Mouse (Mus musculus): ENCODE measurements around the gene Ikzf2.
A peak's percentile ranks its signal among the peaks of the same experiment; 100 is the strongest.

Gene Ikzf2

DNA sequence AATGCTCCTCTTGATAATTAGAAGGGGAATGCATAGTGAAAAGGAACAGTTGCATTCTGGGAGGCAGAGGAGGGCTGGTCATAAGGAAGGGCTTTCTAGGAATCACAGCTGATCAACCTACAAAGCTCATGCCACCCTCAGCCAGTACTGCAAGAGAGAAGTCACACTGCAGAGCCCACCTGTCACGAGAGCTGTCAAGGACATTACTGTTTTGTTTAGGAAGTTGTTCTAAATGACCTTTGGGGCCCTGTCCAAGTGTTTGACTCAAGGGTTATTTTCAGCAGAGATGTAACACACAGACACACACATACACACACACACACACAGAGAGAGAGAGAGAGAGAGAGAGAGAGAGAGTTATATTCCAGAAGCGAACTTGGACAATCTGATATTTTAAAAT is 27.3 kb downstream of the Ikzf2 start:
- no peak for DNase-seq (ENCODE audit: low spot score)

DNA sequence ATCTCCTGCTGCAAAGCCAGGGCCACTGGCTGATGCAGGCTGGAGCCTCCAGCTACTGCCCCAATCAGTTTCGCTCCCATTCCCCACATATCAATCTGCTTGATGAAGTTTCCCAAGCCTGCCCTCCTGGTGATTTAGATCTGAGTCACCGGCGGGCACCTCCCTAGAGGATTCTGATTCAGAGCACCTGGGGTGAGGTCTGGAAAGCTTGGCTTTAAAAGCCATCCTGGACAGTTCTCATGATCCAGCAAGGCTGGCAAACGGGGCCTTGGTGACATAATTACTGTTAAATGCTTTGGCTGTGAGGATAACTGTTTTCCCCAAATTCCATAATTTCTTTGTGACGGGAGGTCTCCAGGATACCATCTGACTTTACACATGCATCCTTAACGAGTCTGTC is 29.0 kb downstream of the Ikzf2 start:
- DNase-seq (ENCODE audit: low spot score), result no peak

DNA sequence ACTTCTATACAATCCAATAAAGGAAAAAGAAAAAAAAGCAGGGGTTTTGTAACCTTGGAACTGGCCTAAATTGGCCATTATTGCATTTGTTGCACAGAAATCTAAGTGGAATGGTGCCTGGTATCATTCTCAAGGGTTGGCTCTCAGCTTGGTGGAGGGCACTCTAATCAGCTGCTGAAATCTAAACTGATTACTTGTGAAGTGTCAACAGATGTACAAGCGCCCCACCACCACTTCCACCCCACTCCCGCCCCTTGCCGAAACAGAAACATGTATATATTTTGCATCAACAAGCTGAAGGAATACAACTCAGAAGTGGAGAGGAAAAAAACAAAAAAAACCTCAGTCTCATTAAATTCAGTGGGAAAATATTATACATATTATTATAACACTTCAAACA is 29.6 kb downstream of the Ikzf2 start:
- DNase-seq (ENCODE audit: low spot score), result no peak

DNA sequence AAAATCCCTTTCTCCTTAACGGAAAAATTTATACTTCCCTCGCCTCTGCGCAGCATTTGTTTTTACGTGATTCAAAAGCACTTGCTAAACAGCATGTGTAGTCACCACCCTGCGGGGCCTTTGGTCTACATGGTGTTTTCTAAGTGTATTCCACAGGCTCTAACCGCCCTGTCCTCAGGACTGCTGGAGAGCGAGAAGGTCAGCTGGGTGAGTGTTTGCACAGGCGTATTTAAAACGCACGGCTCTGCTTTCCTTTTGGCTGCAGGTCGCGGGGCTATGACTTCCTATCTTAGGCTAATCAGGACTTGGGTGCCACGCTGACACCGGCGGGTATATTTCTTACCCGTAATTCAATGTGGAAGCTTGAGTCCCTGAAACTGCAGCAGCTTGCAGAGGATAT is 30.1 kb downstream of the Ikzf2 start:
- no peak for DNase-seq (ENCODE audit: low spot score)

DNA sequence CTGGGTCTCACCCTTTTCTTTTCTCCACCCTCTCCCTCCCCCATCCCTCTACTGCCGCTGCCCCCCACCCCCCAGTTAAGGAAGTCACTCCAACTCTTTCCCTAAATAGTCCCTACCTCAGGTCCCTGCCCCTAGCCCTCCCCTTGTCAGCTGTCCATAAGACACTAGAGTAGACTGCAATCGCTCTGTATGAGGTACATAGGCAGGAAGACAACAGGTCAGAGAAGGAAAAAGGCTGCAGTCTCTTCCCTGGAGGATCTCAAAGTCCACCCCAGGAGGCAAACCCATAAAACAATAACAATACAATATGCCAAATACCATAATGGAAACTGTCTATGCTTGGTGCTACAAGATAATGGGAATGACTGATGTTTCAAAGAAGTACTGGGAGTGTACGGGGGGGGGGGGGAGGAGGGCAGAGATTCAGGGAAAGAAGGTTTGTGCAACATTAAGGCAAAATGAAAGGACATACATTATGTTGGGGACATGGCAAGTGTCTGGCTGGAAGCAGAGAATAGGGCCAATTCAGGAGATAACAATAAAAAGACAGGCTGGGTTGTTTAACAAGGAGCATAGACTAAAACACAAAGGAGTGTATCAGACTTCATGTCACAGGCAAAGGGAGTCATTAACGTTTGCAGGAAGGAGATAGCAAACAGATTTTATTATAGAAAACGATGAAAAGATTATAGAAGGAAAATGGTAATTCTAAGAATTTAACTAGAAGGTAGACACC is 30.8 kb downstream of the Ikzf2 start:
- no peak for DNase-seq (ENCODE audit: low spot score)

DNA sequence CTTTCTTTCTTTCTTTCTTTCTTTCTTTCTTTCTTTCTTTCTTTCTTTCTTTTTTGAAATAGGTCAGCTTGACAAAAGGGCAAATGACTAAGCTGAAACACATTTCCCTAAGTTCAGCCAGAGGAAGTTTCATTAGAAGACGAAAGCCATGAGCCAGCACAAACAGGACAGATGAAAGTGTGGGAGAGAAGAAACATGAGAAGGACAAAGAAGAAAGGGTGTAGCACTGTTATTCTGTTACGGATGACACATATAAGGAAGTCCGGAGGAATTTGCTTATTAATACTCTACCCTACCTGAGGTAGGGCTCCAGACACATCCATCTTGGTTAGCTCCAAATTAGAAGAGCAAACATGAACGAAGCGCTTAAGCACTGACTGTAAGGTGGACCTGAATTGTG is 31.7 kb downstream of the Ikzf2 start:
- peak; percentile 19 for DNase-seq (ENCODE audit: low spot score)

DNA sequence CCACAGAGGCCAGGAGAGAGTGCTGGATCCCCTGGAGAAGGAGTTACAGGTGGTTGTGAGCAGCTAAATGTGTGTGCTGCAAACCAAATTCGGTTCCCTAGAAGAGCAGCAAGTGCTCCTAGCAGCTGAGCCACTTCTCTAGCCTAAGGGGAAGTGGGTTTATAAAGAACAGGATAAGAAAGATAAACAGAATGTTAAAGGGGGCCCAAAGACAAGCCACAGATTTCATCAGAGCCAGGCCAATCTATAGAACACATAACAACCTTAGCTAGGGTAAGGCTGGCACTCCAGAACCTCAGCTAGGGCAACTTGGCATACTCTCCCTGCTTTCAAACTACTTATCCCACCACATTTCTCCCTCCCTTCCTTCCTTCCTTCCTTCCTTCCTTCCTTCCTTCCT is 32.1 kb downstream of the Ikzf2 start:
- no peak for DNase-seq (ENCODE audit: low spot score)

DNA sequence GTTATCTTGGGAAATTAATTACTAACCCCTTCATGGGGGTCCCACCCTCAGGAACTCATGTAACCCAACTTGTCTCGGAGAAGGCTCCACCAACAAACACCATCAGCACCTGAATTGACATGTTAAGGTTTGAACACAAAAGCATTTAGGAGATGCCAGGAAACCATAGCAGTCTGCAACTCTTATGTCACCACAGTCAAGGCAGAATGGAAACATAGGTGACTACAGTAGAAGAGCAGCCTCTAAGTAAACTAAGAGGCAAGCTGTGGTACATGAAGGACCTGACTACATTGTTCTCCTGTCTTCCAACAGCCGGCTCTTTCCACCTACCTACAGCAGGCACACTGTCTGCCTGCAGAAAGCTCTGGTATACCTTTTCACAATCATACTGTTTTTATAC is 33.6 kb downstream of the Ikzf2 start:
- no peak for DNase-seq (ENCODE audit: low spot score)

DNA sequence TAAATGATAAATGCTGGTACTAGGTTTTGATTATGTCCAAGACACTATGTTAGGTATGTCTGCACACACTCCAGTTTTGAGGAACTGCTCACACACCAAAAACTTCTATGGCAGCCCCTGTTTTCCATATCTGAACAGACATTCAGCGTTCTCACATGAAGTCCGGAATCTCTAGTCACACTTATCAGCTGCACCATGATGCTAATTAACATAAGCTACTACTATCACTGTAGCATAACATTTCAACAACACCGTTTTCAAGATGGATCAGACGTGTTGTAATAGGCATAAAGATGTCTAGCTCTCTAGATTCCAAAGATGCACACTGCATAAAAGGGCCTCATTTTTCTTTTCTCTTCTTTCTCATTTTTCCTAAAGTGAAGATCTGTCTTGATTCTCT is 43.9 kb downstream of the Ikzf2 start:
- no peak for DNase-seq (ENCODE audit: low spot score)

DNA sequence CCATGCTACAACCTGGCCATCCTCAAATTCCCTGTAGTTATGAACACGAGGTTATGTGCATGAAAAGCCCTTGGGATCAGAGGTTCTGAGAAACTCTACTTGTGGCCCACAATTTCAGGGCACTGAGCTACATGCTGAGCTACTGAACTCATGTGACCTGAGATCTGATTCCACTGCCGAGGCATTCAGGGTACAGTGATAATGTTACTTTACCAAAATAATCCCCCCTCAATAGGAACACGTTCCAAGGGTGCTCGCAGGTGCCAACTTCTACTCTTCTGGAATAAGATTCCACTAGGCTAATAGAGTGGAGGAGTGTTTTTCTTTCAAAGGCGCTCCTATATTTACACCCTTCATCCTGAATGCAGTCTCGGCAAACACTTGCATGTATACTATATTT is 45.1 kb downstream of the Ikzf2 start:
- no peak for DNase-seq (ENCODE audit: low spot score)

DNA sequence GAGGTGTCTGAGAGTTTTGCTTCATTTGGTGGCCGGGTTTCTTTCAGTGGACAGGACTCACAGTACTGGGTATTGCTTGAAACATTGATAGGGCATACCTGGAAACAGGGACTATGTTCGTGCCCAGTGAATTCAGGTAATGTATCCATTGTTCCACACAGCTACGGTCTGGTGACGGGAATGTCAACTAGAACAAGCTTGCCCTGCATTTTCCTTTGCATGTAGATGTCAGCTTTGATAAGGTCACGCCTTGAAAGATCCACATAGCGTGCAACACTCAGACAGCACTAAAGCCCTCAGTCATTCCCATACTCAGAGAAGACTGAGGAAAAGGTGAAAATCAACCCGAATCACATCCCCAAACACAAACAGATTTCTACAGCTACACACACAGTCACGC is 48.7 kb downstream of the Ikzf2 start:
- no peak for DNase-seq (ENCODE audit: low spot score)

DNA sequence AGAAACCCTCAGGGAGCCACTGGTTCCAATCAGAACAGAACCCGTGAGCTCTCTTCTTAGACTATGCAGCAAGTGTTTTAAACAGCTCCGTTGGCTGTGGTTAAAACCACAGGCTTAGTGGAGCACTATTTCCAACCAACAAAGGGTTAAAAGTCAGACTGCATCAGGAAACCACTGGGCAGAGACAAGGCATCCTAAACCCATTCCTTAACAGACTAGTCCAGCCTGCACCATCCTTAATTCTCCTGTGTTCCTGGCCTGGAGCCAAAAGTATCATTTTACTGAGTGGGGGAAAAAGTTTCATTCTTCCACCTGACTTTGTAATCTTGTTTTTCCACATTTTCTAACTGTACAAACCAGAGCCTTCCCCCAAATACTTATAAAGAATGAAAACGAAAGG is 49.1 kb downstream of the Ikzf2 start:
- DNase-seq (ENCODE audit: low spot score), result no peak

DNA sequence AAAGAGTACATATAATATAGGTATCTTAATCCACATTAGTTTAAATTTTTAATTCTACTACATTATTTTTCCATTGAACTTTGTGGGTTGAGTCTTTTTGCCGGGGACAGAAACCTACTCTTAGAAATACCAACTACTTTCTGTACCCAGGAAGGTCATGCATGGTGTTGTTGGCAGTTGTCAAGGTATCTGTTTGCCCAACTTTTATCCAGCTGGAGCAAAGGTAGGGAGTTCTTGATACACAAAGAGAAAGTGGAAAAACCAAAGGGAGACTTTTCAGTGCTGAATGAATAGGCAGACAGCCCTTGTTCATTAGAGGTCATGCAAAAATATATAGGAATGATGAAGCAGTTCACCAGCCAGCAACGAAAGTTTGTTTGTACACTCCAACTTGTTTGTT is 52.8 kb downstream of the Ikzf2 start:
- no peak for DNase-seq (ENCODE audit: low spot score)

DNA sequence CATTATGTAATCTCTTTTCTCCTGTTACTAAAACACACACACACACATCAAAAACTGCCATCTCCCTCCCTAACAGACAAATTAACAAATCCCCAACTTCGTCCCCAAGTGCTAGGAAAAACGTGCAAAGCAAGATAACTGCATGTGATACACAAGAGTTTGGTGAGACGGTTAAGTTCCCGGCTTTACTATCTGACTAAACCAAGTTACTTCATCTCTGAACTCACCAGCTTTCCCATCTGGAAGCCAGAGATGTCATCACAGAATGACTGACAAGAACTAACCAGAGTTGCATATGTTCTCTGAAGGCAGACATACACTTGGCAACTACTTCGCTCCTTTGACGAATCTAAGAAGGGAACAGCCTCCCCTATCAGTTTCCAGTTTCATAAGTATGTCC is 56.5 kb downstream of the Ikzf2 start:
- DNase-seq (ENCODE audit: low spot score), result peak; percentile 26

DNA sequence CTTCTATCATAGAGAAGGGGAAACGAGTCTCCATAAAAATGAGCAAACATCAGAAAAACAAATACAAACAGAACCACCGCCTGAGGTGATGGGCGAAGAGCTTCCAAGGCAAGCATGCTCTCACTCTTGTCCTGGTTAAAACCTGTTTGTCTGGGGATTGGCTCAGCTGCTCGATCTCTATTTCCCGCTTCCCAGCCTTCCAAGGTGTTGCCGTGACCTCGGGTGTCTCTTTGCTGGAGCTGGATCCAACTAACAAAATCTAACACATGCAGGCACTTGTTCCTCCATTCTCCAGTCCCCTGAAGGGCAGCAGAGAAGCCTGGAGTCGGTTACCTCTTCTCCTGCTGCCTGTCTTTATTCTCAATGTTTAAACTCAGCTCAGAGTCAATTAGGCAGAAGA is 57.5 kb downstream of the Ikzf2 start:
- DNase-seq (ENCODE audit: low spot score), result no peak

DNA sequence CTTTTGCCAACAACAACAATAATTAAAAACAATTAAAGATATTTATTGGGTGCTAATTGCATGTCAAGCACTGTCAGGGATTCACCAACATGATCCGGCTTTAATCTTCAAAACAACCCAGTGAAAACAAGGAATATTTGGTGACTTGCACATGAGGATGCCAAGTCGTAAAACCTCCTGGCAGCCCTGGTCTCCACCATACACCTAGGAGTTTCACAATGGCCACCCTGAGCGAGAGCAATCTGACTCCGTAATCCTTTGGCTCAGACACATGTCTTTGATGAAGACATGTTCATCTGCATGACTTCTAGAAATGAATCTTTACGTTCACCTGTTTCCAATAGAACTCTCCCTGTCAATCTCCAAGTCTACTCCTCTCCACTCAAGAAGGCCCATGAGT is 75.0 kb downstream of the Ikzf2 start:
- no peak for DNase-seq (ENCODE audit: low spot score)

DNA sequence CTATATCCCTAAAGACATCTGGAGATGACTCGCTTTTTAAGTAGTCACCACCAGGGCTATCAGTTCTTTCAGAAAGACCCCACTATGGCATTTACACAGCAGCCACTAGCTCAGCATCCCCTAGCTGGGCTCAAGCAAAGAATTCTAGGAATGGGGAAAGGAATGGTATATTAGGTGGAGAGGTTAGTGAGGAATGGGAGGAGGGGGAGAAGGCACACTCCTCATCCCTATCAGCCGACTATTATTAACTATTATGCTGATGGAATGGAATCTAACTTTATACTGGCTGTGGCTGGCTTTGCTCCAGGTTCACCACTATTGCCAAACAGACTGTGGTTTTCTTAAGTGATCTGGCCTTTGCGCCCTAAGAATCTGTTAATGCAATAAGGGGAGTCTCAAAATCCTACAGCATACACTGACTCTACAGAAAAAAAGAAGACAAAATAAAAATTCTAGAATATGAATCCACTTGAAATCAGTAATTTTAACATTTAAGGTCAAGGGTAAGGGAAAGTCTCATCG is 75.8 kb downstream of the Ikzf2 start:
- peak; percentile 13 for DNase-seq (ENCODE audit: low spot score)

DNA sequence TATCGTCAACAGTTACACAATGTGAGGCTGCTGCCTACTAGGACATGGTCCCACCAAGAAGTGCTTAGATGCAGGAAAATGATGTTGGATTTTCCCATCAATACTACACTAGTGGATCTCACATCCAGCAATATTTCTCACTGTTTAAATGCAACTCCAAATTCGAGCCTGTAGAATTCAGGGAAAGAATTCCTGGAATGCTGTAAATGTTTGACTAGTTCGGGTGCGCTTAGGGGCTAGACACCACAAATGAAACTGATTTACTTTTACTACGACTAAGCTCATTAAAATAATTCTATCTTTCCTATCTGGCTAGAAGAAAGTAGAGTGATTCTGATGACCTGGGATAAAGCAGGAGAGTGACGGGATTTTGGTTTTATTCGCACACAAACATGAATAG is 76.3 kb downstream of the Ikzf2 start:
- no peak for DNase-seq (ENCODE audit: low spot score)

DNA sequence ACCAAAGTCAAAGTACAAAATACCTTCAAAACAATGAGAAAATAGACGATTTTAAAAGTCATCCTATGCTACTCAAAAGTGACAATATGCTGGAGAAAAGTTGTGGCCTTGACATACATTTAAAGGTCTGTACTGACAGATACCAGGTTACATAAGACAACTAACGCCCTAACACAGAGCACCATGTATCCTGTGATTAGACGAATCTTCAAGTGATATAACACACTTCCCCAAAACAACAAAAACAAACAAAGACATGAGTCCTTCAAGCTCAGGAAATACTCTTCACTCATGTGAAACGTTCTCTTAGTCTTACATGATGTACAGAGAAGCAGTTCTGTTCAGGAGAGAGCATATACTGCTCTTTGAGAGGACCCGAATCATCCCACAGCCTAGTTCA is 78.2 kb downstream of the Ikzf2 start:
- DNase-seq (ENCODE audit: low spot score), result no peak

DNA sequence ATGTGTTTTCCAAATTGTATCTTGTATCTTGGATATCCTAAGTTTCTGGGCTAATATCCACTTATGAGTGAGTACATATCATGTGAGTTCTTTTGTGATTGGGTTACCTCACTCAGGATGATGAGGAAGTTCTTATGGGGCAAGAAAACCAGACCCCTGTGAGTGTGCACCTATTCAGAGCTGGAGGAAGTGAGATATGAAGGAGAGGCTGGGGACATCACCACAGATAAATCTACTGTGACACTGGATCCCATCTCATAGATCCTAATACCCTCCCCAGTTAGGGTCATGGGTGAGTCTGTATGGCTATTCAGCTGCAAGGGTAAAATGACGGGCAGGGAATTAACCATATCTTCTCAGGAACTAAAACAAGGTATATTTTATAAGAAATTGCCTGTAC is 80.2 kb downstream of the Ikzf2 start:
- DNase-seq (ENCODE audit: low spot score), result no peak

DNA sequence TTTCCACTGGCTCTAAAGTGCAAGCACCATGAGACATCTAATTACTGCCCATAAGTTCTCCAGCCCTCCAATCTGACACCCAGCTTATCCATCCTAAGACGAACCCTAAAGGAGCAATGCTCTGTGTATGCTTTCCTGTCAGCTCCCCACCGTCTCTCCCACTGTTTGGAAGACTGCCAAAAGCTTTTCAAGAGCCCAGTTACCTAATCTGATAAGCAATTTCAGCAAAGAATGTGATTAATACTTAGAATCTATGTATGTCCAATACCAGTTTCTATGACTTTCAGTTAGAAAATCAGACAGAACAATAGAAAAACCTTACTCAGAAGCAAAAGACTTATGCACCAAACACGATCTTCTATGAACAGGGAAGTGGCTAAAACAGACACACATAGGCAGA is 82.8 kb downstream of the Ikzf2 start:
- no peak for DNase-seq (ENCODE audit: low spot score)

DNA sequence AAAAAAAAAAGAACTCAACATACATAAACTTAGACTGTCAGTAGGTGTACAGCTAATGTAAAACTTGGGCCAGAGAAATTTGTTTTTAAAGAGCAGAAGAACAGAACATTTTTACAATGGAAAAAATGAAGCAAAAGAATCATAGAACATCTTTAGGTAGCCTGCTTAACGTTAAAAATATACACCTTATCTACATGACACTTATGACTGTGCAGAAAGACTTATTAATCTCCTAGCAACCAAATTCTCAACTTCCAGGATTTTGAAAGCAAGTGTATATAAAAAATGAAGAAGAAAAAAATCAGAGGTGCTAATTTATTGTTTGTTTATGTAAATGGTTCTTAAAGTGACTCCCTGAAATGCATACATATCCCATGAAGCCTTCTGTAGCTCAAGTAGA is 86.1 kb downstream of the Ikzf2 start:
- DNase-seq (ENCODE audit: low spot score), result no peak

DNA sequence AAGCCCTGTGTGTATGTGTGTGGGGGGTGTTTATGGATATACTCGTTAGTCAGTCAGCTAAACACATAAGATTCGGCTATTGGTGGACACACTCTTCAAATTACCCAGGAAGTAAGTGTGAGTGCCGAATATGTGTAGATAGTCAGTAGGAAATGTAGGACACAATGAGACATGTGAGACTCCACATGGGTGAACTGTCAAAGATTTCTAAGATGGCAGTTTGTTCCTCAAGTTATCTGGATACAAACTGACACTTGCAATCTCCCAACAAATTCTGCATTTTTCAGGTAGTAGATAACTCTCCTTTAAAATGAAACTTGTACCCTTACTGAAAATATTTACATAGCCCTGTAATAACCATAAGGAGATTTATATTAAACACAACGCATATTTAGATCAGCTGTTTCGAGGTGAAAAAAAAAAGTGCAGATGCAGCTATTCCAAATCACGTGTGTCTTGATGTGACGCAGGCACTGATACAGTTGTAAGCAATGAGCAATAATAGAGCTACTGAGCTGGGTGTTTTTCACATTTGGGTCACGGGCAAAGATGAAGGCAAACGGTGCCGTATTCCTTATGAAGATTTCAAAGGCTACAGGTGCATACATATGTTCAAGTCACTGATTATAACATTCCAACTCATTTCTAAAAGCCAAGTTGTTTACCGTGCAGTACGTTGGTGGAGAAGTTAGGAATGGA is 87.8 kb downstream of the Ikzf2 start:
- DNase-seq (ENCODE audit: low spot score), result no peak

DNA sequence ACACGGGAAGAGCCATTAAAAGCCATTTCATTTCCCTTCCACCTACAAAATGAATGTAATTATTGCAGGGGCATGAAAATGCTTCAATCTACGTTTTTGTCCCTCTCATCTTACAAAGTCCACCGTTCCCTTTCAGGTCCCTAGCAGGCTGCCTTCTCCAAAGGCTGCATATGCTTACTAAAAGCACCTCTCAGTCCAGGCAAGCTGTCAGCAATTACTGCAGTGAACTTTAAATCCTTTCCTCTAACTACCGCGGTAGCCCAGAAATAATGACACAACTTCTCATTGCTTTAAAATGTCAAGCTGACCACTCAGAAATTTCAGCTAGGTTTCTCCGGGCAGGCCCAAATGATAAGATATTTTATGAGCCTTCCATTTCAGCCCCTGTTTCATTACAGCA is 95.2 kb downstream of the Ikzf2 start:
- DNase-seq (ENCODE audit: low spot score), result no peak

Data from adipocyte (in vitro differentiated cells).